Mouse (Mus musculus) Patski (cell line): ENCODE data around the gene Fut2. TPM values are rescaled to one million over a fixed set of nuclear protein-coding genes. Genes with fewer than 3 reads are reported as not detected.

Source experiments
- ATAC-seq: fragments of 100-300 bp; one replicate; pipeline ENCODE4 v1.8.0; 2021
- CTCF ChIA-PET: fragments of 350-600 bp; sonication (Branson Sonifier 250); formaldehyde crosslinking; loops from one replicate; lab custom pipeline; 2022; ENCODE audit warnings: inconsistent platforms; lab: Charles Lee
- POLR2A ChIA-PET: fragments of 350-600 bp; sonication (Branson Sonifier 250); formaldehyde crosslinking; loops from one replicate; lab custom pipeline; 2022; ENCODE audit warnings: antibody characterized with exemption, inconsistent platforms; lab: Charles Lee
- DNase-seq: peaks from one replicate; pipeline ENCODE4 v3.0.0-alpha.2; 2011; ENCODE audit warnings: low read depth, low spot score
- H3K27me3 ChIP-seq: fragments of 371-371 bp; one replicate; pipeline ENCODE4 v1.5.1; 2021
- CTCF ChIP-seq: fragments of 100-300 bp; IDR thresholded peaks from one replicate; pipeline ENCODE4 v1.5.1; 2021
- in situ Hi-C: fragments of 300-500 bp; cut with MboI; formaldehyde crosslinking; loops from 3 replicates; pipeline ENCODE4 v1.11.1; 2018; ENCODE audit warnings: low pct_unique_long_range_greater_than_20kb, mixed read lengths
- polyA plus RNA-seq: library from polyadenylated mRNA; unstranded; gene quantifications from one replicate; pipeline ENCODE4 v1.2.3, GENCODE M21; 2021

Fut2 gene
- polyA plus RNA-seq, 1 experiment from 2014 or later: 0.23 TPM

DNA sequence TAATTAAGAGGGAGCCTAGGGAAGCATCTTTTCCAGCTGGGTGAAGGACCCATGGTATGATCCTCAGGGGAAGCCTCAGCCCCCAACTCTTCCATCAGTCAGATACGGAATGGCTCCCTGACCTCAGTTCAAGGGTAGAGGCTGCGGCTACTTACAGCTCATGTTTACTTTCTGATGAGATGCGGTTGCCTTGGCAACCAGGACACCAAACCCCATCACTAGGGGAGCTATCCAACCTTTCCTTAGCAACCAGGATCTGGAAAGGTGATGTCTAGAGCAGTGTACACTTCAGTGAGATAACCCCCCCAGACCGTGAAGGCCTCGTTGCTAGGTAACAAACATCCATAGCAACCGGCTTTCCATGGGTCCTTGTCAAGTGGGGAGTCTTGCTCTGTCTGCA, 42.8 kb upstream of the Fut2 start:
- in situ Hi-C loops: loop anchor here (25.0 kb wide), 1 partner anchor 847 kb away; the partner anchor contains the start of genes Pnkp and Ptov1
- DNase-seq (no peak), ATAC-seq (no peak)
- H3K27me3 ChIP-seq: no peaks in the 10 kb centered on the region
- CTCF ChIA-PET: interaction anchor here (1.1 to 2.2 kb wide), 3 partner anchors 10 to 275 kb away, joined by 3 to 9 read pairs (median 3); partner anchors contain the start of genes Gys1 and Ntn5
- POLR2A ChIA-PET: interaction anchor here (3.6 kb wide), 1 partner anchor 9 kb away, joined by 28 read pairs; the partner anchor contains the start of gene Sphk2
- TF ChIP-seq CTCF: no peak

DNA sequence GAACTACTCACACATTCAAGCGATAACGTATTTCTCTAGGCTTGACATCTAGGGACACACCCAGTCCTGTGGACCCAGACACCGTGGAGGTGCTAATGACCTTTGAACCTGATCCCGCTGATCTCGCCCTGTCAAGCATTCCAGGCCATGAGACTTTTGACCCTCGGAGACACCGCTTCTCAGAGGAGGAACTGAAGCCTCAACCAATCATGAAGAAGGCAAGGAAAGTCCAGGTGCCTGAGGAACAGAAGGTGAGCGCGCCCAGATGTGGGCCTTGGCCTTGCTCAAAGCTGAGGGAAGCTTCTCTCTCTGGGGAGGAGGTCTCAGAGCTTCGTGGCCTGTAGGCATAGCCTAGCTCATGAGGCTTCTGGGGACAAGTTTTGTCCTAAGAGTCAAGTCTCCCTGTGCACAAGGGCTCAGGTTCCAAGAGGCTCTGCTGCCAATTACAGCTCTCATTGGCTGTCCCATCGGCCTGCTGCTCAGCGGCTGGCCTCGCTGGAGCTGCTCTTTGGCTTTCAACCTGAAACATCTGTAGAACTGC, 42.1 kb upstream of the Fut2 start:
- in situ Hi-C loops: loop anchor here (25.0 kb wide), 1 partner anchor 846 kb away; the partner anchor contains the start of genes Pnkp and Ptov1
- ChIA-PET POLR2A (interaction anchor here (0.8 to 3.6 kb wide), 2 partner anchors 10 to 27 kb away, joined by 3 to 28 read pairs; partner anchors contain the start of gene Sphk2), CTCF (interaction anchor here (0.7 to 2.2 kb wide), 6 partner anchors 9 to 274 kb away, joined by 3 to 9 read pairs (median 3); partner anchors contain the start of genes Gys1 and Ntn5)
- ATAC-seq (no peak), DNase-seq (no peak)
- no peaks in the 10 kb centered on the region for H3K27me3 ChIP-seq
- TF ChIP-seq CTCF: no peak

DNA sequence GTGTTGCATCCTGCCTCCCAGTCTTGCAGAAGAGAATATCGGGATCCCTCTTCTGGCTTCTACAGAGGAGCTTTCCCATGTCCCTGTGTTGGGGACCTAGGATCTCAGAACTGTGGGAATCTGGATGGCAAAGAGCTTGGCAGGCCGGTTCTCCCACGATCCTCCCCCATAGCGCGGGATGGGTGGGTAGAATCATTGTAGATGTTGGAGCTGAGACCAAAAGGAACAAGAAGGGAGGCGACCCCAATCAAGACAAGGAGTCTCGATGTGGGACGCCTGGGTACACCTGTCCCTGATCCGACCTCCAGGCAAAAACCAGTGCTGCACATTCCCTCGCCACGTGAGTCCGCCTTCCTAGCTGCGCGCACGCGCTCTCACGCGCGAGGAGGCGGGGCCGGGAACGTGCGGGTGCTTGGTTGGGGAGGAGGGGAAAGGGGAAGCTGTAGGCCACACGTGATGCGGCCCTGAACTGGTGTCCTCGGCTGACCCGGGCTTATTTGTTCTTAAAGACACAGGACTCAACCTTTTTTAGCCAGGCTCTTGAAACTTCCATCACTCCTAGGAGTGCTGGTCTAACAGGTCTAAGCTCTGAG, 41.3 kb upstream of the Fut2 start:
- no peaks in the 10 kb centered on the region for H3K27me3 ChIP-seq
- TF ChIP-seq CTCF: no peak
- ChIA-PET POLR2A (interaction anchor here (0.7 to 3.6 kb wide), 4 partner anchors 11 to 26 kb away, joined by 3 to 28 read pairs (median 3); partner anchors contain the start of gene Sphk2), CTCF (interaction anchor here (1.0 to 2.2 kb wide), 4 partner anchors 11 to 152 kb away, joined by 3 to 9 read pairs (median 3); partner anchors contain the start of gene Ntn5)
- in situ Hi-C loops: loop anchor here (25.0 kb wide), 1 partner anchor 845 kb away; the partner anchor contains the start of genes Pnkp and Ptov1
- DNase-seq (no peak), ATAC-seq (no peak)

DNA sequence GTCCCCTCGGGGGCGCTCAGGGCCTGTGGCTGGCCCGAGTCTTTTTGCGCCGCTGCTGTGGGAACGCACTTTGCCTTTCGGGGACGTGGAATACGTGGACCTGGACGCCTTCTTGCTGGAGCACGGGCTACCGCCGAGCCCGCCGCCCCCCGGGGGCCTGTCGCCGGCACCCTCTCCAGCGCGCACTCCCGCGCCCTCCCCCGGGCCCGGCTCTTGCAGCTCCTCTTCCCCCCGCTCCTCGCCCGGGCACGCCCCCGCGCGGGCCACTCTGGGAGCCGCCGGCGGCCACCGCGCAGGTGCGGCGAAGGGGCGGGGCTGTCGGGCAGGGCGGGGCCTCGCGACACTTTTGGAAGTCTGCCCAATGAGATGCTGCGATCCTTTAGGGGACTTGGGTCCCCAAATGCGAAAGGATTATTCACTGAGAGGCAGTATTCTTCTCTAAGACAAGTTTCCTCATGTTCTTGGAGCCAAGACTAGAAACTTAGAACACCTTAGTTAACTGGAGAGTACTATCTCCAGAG, 40.6 kb upstream of the Fut2 start:
- DNase-seq (no peak), ATAC-seq (no peak)
- ChIA-PET CTCF (interaction anchor here (2.2 kb wide), 1 partner anchor 24 kb away, joined by 9 read pairs; the partner anchor contains the start of gene Ntn5), POLR2A (interaction anchor here (1.0 to 3.6 kb wide), 2 partner anchors 11 to 12 kb away, joined by 3 to 28 read pairs; partner anchors contain the start of gene Sphk2)
- no peak for TF ChIP-seq CTCF
- no peaks in the 10 kb centered on the region for H3K27me3 ChIP-seq
- in situ Hi-C loops: loop anchor here (25.0 kb wide), 1 partner anchor 844 kb away; the partner anchor contains the start of genes Pnkp and Ptov1

DNA sequence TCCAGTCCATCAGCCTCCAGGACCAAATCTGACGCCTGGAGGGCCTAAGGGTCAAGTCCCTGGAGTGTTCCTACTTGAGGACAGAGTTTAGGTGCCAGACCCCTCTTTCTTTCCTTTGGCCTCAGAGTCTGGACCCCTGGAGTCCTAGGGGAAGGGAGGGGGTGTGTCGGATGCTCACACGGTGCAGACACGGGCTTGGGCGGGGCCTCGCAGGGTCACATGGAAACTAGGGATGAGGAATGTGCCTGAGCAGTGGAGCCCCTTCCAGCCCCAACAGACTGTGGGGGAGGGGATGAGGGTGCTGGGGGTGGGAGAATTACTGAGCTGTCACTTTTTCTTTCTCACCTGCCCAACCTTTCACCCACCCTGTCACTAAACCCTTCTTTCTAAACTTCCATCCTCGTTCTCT, 39.7 kb upstream of the Fut2 start:
- ChIA-PET CTCF (interaction anchor here (1.4 to 1.8 kb wide), 2 partner anchors 12 to 23 kb away, joined by 6 to 9 read pairs; partner anchors contain the start of genes Ntn5 and Sphk2), POLR2A (interaction anchor here (3.3 kb wide), 1 partner anchor 22 kb away, joined by 17 read pairs; the partner anchor contains the start of gene Ntn5)
- no peaks in the 10 kb centered on the region for H3K27me3 ChIP-seq
- TF ChIP-seq CTCF: no peak
- in situ Hi-C loops: loop anchor here (25.0 kb wide), 1 partner anchor 844 kb away; the partner anchor contains the start of genes Pnkp and Ptov1
- DNase-seq: no peak
- ATAC-seq: peak; percentile 11

DNA sequence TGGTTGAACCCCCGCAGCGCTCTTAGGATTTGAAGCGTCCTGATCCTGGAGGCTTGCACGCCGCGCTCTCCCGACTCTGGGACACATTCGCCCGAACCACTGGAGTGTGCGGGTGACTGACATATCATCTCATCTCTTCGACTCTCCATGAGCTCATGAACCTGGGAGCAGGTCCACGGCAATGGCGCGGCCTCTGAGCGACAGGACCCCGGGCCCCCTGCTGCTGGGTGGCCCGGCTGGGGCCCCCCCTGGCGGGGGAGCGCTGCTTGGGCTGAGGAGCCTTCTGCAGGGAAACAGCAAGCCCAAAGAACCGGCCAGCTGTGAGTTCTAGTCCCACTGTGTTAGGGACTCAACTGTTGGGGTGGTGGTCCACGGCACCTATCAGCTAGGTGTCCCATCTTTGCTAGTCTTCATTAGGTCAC, 39.3 kb upstream of the Fut2 start:
- ATAC-seq (no peak), DNase-seq (no peak)
- no peaks in the 10 kb centered on the region for H3K27me3 ChIP-seq
- ChIA-PET POLR2A (interaction anchor here (0.6 to 3.3 kb wide), 2 partner anchors 22 to 198 kb away, joined by 3 to 17 read pairs; partner anchors contain the start of gene Ntn5), CTCF (interaction anchor here (1.4 to 1.8 kb wide), 2 partner anchors 12 to 23 kb away, joined by 6 to 9 read pairs; partner anchors contain the start of genes Ntn5 and Sphk2)
- no peak for TF ChIP-seq CTCF
- in situ Hi-C loops: loop anchor here (25.0 kb wide), 1 partner anchor 843 kb away; the partner anchor contains the start of genes Pnkp and Ptov1

DNA sequence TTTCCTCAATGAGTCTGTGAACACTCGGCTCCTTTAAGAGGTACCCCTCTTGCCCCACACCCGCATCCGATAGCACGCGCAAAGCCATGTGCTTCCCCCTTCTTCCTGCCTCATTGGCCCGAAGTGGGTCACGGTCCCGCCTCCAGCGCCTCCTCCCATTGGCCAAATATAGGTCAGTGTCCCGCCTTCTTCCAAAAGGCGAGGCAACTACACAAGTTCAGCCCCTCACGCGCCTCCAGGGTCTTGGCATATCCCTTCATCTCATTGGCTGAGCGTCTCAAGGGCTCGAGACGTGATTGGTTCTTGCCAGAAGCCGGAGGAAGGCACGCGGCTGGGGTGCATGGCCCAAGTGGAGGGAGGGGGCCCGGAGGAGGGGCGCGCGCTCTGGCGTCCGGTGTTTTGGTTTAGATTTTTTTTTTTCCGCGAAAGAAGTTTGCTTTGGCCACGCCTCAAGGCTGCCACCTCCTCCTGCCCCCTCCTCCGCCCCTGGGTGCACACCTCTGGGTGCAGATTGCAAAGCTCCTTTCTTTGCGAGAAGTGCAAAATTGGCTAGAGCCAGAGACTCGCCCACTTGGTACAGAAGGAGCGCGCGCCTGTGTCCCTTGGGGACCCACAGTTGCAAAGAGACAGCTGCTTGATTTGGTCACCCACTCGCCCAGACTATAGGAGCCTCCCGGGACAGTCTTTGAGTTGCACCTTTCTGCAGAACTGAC, 38.7 kb upstream of the Fut2 start, which contains the start of gene Dbp:
Gene Dbp (plus strand): TSS at position 359 of the 713 bp plus-strand sequence.
- DNase-seq (peak; percentile 97), ATAC-seq (peak; percentile 76)
- no peak for TF ChIP-seq CTCF
- ChIA-PET POLR2A (interaction anchor here (0.6 to 3.3 kb wide), 3 partner anchors 13 to 197 kb away, joined by 3 to 17 read pairs (median 3); partner anchors contain the start of genes Ntn5 and Sphk2), CTCF (interaction anchor here (1.4 to 4.9 kb wide), 3 partner anchors 13 to 22 kb away, joined by 6 to 31 read pairs (median 9); partner anchors contain the start of genes Ntn5 and Sphk2)
- no peaks in the 10 kb centered on the region for H3K27me3 ChIP-seq
- in situ Hi-C loops: loop anchor here (25.0 kb wide), 1 partner anchor 843 kb away; the partner anchor contains the start of genes Pnkp and Ptov1

DNA sequence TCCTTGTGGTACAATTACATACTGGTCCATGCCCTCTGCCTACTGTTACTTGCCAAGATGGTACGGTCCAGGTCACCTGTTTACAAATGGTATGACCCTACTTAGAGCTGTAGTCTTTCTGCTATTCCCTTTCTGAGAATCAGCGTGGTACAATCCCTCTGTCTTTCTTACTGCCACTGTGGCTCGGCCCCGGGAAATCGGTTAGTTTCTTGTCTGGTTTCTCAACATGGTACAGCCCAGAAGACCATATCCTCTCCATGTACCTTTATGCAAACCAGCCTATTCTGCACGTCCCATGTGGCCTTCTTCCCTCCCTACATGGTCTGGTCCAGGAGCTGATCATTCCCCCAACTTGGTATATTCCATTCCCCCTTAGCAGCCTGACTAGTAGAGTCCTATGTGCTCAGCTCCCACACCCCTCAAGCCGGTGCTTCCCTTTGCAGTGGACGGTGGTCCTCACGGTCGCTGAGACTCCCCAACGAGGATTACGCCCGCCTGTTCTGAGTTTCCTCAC, 37.9 kb upstream of the Fut2 start:
- in situ Hi-C loops: loop anchor here (25.0 kb wide), 1 partner anchor 842 kb away; the partner anchor contains the start of genes Pnkp and Ptov1
- DNase-seq (no peak), ATAC-seq (peak; percentile 4)
- no peak for TF ChIP-seq CTCF
- ChIA-PET POLR2A (interaction anchor here (1.4 to 3.3 kb wide), 2 partner anchors 14 to 20 kb away, joined by 3 to 17 read pairs; partner anchors contain the start of genes Ntn5 and Sphk2), CTCF (interaction anchor here (1.8 to 4.9 kb wide), 2 partner anchors 14 to 21 kb away, joined by 6 to 31 read pairs; partner anchors contain the start of genes Ntn5 and Sphk2)
- H3K27me3 ChIP-seq: no peaks in the 10 kb centered on the region
